Mouse (Mus musculus): ENCODE data around the gene Mast2. TPM values are rescaled to one million over a fixed set of nuclear protein-coding genes. Genes with fewer than 3 reads are reported as not detected.

Gene Mast2
- polyA plus RNA-seq, 1 experiment from 2014 or later, result 12.1 TPM

DNA sequence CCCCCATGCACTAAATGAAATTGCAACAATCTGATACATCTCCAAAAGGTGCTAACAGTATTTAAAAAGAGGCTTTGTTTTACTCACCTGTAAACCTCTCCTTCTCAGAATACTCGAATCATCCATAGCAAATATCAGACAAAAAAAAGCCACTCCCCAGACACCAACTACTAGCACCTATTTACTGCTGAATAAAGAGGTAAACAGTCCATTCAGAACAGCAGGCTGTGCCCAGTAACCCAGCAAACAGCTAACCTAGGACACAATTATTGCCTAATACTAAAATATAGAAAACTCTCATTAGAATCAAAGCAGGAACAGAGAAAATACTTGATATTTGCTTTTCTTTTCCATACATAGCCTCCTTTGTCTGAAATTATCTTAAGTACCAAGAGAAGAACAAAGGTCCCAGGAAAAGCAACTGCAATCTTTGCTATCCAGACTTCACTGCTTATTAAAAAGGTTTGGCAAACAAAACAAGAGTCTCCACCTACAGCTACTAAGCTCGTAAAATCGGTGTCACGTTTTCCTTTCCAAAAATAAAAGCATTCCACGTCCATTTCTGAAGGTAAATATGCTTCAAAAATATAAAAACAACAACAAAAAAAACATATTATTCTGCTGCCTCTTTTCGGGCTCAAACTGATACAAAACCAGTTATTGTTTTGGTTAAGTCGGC lies 58.6 kb downstream of the Mast2 start:
- Histone ChIP-seq H3K4me2 (no peak overlapping the region), H3K27me3 (no peaks in the 10 kb centered on the region), H3K9ac (no peak overlapping the region), H3K36me3 (no peaks in the 10 kb centered on the region), H3K27ac (no peak overlapping the region), H3K4me3 (no peak overlapping the region), H3K4me1 (no peaks in the 10 kb centered on the region), H3K9me3 (no peaks in the 10 kb centered on the region)
- 41% methylated on average over 7 of the region's 7 CpGs for WGBS
- ATAC-seq (ENCODE audit: insufficient number of reproducible peaks, low FRiP score, low TSS enrichment, low read depth), result no peak

GRCm38 (mm10) chr4:116403884-116404283 lies 60.1 kb downstream of the Mast2 start:
- no peak for ATAC-seq (ENCODE audit: insufficient number of reproducible peaks, low FRiP score, low TSS enrichment, low read depth)
- 78% methylated on average over 2 of the region's 2 CpGs for WGBS
- H3K9ac ChIP-seq, result no peak overlapping the region

DNA sequence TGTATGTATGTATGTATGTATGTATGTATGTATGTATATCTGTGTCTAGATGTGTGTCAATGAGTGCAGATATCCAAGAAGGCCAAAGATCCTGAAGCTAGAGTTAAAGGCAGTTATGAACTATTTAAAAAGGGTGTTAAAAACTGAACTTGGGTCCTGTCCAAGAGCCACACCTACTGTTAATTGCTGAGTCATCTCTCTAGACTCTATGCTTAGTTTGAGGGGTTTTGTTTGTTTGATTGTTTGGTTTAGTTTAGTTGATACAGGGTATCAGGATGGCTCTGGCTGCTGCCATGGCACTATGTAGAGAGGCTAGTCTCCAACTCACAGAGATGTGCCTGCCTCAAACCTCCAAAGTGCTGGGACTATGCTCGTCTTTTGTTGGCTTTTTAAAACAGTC lies 61.3 kb downstream of the Mast2 start:
- H3K9ac ChIP-seq, result no peak overlapping the region
- no peaks in the 10 kb centered on the region for H3K9me3 ChIP-seq
- no peaks in the 10 kb centered on the region for H3K36me3 ChIP-seq
- no peaks in the 10 kb centered on the region for H3K27me3 ChIP-seq
- H3K4me3 ChIP-seq, result no peak overlapping the region
- WGBS, result 77% methylated on average over 1 of the region's 1 CpGs
- ATAC-seq (ENCODE audit: insufficient number of reproducible peaks, low FRiP score, low TSS enrichment, low read depth), result no peak
- H3K27ac ChIP-seq, result no peak overlapping the region
- no peak overlapping the region for H3K4me2 ChIP-seq
- H3K4me1 ChIP-seq, result no peaks in the 10 kb centered on the region

More at GRCm38 (mm10) chr4:116403884-116404283, 60.1 kb downstream of the Mast2 start:
- Histone ChIP-seq H3K4me1 (no peaks in the 10 kb centered on the region), H3K4me3 (no peak overlapping the region), H3K4me2 (no peak overlapping the region), H3K9me3 (no peaks in the 10 kb centered on the region), H3K27me3 (no peaks in the 10 kb centered on the region), H3K27ac (no peak overlapping the region), H3K36me3 (no peaks in the 10 kb centered on the region)

- Histone ChIP-seq H3K27me3 (no peaks in the 10 kb centered on the region), H3K9ac (no peak overlapping the region), H3K27ac (no peak overlapping the region), H3K36me3 (no peaks in the 10 kb centered on the region), H3K4me3 (no peak overlapping the region), H3K9me3 (no peaks in the 10 kb centered on the region), H3K4me1 (no peaks in the 10 kb centered on the region), H3K4me2 (no peak overlapping the region)
- no peak for ATAC-seq (ENCODE audit: insufficient number of reproducible peaks, low FRiP score, low TSS enrichment, low read depth)
- 76% methylated on average over 1 of the region's 1 CpGs for WGBS
Measured at GRCm38 (mm10) chr4:116398051-116398450, 65.9 kb downstream of the Mast2 start.

DNA sequence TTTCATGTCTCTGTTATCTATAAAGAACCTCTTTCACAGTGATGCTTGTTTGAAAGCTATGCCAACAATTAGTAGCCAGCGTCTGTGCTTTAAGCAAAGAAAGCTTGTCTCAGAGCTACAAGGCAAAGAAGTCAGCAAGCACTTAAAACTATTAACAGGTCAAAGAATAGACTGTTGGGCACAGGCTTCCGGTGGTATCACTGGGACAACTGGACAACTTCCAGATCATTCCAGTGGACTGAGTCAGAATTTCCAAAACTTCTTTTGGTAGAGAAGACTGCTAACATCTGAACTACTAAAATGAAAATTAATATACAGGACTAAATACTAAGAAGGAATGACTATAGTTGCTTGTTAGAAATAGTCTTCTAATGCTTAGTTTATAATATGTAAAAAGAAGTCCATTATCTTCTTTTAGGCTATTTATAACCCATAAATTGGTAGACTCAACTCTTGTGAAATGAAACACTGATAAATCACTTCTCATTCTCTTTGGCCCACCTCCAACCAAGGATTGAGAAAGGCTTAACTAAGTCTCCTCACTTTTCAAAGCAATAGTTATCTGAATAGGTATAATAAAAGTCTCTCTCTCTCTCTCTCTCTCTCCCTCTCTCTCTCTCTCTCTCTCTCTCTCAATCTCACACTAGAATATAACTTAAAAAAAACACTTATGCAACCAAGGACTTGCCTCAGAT lies 85.9 kb downstream of the Mast2 start:
- WGBS, result 63% methylated on average over 2 of the region's 2 CpGs
- H3K27me3 ChIP-seq, result no peaks in the 10 kb centered on the region
- H3K9ac ChIP-seq, result no peak overlapping the region
- no peaks in the 10 kb centered on the region for H3K9me3 ChIP-seq
- no peak overlapping the region for H3K27ac ChIP-seq
- no peak overlapping the region for H3K4me3 ChIP-seq
- H3K4me2 ChIP-seq, result no peak overlapping the region
- no peaks in the 10 kb centered on the region for H3K36me3 ChIP-seq
- H3K4me1 ChIP-seq, result no peaks in the 10 kb centered on the region
- ATAC-seq (ENCODE audit: insufficient number of reproducible peaks, low FRiP score, low TSS enrichment, low read depth), result no peak

GRCm38 (mm10) chr4:116371676-116372075 lies 92.3 kb downstream of the Mast2 start:
- H3K4me2 ChIP-seq, result no peak overlapping the region
- ATAC-seq (ENCODE audit: insufficient number of reproducible peaks, low FRiP score, low TSS enrichment, low read depth), result 0 out of 2 replicates have a peak, but pooled peaks have one; percentile 35
- H3K9ac ChIP-seq, result no peak overlapping the region
- no peak overlapping the region for H3K4me3 ChIP-seq
- no peak overlapping the region for H3K27ac ChIP-seq
- H3K9me3 ChIP-seq, result no peaks in the 10 kb centered on the region
- 45% methylated on average over 1 of the region's 1 CpGs for WGBS
- no peaks in the 10 kb centered on the region for H3K4me1 ChIP-seq
- no peaks in the 10 kb centered on the region for H3K27me3 ChIP-seq
- no peaks in the 10 kb centered on the region for H3K36me3 ChIP-seq

DNA sequence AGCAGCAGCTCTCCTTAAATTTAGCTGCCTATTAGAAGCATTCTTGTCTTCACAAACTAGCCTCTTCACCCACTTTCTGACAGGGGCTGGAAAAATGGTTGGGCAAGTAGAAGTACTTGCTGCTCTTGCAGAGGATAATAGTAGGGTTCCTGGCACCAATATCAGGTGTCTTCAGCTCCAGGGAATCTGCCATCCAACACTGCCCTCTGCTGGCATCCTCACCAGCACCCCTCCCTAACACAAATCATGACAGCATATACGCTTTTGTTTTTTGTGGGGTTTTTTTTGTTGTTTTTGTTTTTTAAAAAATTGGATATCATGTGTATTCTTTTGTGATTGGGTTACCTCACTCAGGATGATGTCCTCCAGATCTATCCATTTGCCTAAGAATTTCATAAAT lies 105.9 kb downstream of the Mast2 start:
- 100% methylated on average over 1 of the region's 1 CpGs for WGBS
- Histone ChIP-seq H3K27ac (no peak overlapping the region), H3K36me3 (no peaks in the 10 kb centered on the region), H3K4me2 (no peak overlapping the region), H3K27me3 (no peaks in the 10 kb centered on the region), H3K4me3 (no peak overlapping the region), H3K4me1 (no peaks in the 10 kb centered on the region), H3K9ac (no peak overlapping the region), H3K9me3 (no peaks in the 10 kb centered on the region)
- ATAC-seq (ENCODE audit: insufficient number of reproducible peaks, low FRiP score, low TSS enrichment, low read depth), result no peak

DNA sequence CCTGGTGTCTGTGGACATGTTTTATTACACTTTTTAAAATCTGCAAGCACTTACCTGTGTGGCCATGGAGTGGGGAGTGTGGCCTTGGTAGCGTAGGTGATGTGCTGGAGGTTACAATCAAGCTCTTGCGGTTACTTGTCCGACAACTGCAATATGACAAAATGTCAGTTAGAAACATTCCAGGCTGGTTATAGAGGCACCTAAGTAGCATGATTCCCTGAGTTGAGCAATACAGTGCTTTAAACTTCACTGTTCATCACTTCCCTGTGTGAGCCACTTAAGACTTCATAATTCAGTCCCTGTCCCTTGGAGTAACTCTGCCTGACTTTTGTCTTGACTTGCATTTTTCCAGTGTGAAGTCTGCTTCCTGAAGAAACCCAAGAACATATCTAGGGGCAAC lies 111.1 kb downstream of the Mast2 start:
- H3K27me3 ChIP-seq, result no peaks in the 10 kb centered on the region
- no peak overlapping the region for H3K4me2 ChIP-seq
- no peak overlapping the region for H3K27ac ChIP-seq
- H3K4me1 ChIP-seq, result no peaks in the 10 kb centered on the region; the same call in 1 of the 2 replicates
- no peaks in the 10 kb centered on the region for H3K36me3 ChIP-seq
- H3K9ac ChIP-seq, result no peak overlapping the region
- H3K9me3 ChIP-seq, result no peaks in the 10 kb centered on the region
- no peak for ATAC-seq (ENCODE audit: insufficient number of reproducible peaks, low FRiP score, low TSS enrichment, low read depth)
- WGBS, result 80% methylated on average over 3 of the region's 3 CpGs
- H3K4me3 ChIP-seq, result no peak overlapping the region

GRCm38 (mm10) chr4:116352496-116352895 lies 111.5 kb downstream of the Mast2 start:
- WGBS, result 72% methylated on average over 3 of the region's 3 CpGs

DNA sequence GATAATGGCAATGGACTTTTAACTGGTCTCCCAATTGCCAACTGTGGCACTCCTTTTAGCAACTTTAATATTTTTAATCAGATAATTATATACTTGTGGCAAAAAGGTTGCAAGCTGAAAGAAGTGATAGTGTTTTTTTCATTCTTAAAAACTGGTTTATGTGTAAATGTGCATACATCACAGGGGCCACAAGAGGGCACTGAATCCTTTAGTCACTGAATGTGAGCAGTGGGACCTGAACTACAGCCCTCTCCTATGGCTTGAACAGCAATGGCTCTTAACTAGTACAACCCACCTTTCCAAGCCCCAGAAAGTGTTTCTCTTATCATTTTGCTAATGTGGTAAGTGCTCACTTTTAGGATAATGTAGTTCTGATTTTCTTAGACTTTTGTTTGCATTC lies 121.9 kb downstream of the Mast2 start:
- Histone ChIP-seq H3K27me3 (no peaks in the 10 kb centered on the region), H3K9ac (no peak overlapping the region), H3K36me3 (no peaks in the 10 kb centered on the region), H3K27ac (no peak overlapping the region), H3K4me2 (no peak overlapping the region), H3K9me3 (no peaks in the 10 kb centered on the region), H3K4me3 (no peak overlapping the region), H3K4me1 (no peaks in the 10 kb centered on the region)
- ATAC-seq (ENCODE audit: insufficient number of reproducible peaks, low FRiP score, low TSS enrichment, low read depth), result no peak

More at GRCm38 (mm10) chr4:116352496-116352895, 111.5 kb downstream of the Mast2 start:
- H3K4me2 ChIP-seq, result no peak overlapping the region
- no peak overlapping the region for H3K27ac ChIP-seq
- no peak for ATAC-seq (ENCODE audit: insufficient number of reproducible peaks, low FRiP score, low TSS enrichment, low read depth)
- no peaks in the 10 kb centered on the region for H3K9me3 ChIP-seq
- H3K27me3 ChIP-seq, result no peaks in the 10 kb centered on the region
- no peak overlapping the region for H3K4me3 ChIP-seq
- H3K9ac ChIP-seq, result no peak overlapping the region
- H3K4me1 ChIP-seq, result no peaks in the 10 kb centered on the region; the same call in 1 of the 2 replicates
- H3K36me3 ChIP-seq, result no peaks in the 10 kb centered on the region

DNA sequence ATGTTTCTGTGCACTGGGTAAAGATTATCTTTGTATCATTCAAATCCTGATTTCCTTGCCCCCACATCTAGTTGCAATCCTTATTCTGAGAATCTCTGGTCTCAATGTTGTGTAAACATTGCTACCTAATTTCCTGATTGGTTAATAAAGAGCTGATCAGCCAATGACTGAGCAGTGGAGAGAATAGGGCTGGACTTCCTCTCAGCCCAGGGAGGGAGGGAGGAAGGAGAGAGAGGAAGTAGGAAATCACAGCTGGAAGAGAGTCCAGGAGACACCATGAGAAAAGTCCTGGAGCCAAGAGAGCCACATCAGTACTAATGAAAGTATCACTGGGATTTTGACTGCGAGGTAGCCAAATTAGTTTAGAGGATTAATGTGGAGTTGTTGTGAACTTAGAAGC lies 127.7 kb downstream of the Mast2 start:
- no peak for ATAC-seq (ENCODE audit: insufficient number of reproducible peaks, low FRiP score, low TSS enrichment, low read depth)
- Histone ChIP-seq H3K36me3 (0 out of 2 replicates have a peak, but pooled peaks cover 2% of the 10 kb centered on the region), H3K4me3 (no peak overlapping the region), H3K27ac (no peak overlapping the region), H3K9me3 (no peaks in the 10 kb centered on the region), H3K4me2 (no peak overlapping the region), H3K9ac (no peak overlapping the region), H3K4me1 (no peaks in the 10 kb centered on the region), H3K27me3 (no peaks in the 10 kb centered on the region)
- WGBS, result 75% methylated on average over 1 of the region's 1 CpGs

DNA sequence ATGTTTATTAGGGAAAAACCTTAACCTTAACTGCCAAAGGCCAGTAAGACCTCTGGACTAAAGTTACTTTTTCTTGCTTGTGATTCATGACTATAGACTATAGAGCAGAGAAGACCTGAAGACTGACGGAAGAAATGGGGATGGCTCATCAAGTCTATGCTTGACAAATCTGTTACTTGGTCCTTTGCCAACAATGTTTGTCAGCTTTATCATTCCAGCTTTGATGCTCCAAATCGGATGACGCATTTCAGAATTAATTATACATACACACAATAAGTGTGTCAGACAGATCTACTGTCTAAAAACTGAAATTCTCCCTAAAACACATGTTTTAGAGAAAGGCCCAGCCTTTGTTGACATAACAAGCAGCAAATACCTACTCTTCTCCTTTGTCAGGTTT lies 134.7 kb downstream of the Mast2 start:
- WGBS, result 87% methylated on average over 3 of the region's 3 CpGs
- H3K36me3 ChIP-seq, result peaks cover 45% of the 10 kb centered on the region
- no peak overlapping the region for H3K4me2 ChIP-seq

More for the DNA sequence above, 134.7 kb downstream of the Mast2 start:
- ATAC-seq (ENCODE audit: insufficient number of reproducible peaks, low FRiP score, low TSS enrichment, low read depth), result no peak
- Histone ChIP-seq H3K27ac (no peak overlapping the region), H3K4me1 (no peaks in the 10 kb centered on the region), H3K9me3 (no peaks in the 10 kb centered on the region), H3K27me3 (no peaks in the 10 kb centered on the region), H3K4me3 (no peak overlapping the region), H3K9ac (no peak overlapping the region)

All from limb, embryonic 15.5 days (tissue).